Mouse (Mus musculus): Measurements from ENCODE around the gene Taar7e.
"Not testable (repeated sequence)": the region's sequence is repeated elsewhere in the genome, so short reads cannot be mapped to it uniquely, and the experiment has no call there.

The Taar7e gene

DNA sequence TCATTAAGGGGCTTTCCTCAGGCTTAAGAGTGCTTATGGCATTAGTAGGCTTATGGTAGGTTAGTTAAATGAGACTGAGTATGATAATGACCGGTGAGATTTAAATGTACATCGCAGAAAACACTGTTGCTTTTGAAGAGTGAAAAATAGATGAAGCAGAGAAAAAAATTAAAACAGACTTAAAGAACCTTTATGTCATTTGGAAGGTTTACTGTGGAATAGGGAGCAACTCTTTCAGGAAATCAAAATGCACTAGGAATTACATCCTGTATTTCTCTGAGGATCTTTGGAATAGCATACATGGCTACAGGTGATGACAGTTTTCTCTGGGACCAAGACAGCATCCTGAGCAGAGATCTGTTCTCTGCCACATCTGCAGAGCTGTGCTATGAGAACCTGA is at the start of gene Taar7e:
Gene Taar7e (plus strand): TSS at position 301 of the 400 bp plus-strand sequence.
- no peak for DNase-seq

- no peak for DNase-seq
Observed at GRCm38 (mm10) chr10:23993381-23993780, 44.0 kb upstream of the Taar7e start, which contains the start of gene Taar7a. Taar7a (minus strand) TSS chr10:23993481.

DNA sequence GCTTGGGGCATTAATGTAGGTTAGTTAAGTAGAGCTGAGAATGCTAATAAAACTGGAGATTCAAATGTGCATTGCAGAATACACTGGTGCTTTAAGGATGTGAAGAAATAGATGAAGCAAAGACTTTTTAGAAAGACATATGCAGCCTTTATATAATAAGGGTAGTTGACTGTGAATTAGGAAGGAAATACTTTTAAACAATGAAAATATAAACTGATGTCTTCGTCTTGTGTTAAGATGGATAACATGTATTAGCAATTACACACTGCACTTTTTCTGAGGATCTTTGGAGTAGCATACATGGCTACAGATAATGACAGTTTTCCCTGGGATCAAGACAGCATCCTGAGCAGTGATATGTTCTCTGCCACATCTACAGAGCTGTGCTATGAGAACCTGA is 37.8 kb upstream of the Taar7e start, which contains the start of gene Taar7b:
Gene Taar7b (plus strand): TSS at position 301 of the 400 bp plus-strand sequence.
- DNase-seq, result no peak

DNA sequence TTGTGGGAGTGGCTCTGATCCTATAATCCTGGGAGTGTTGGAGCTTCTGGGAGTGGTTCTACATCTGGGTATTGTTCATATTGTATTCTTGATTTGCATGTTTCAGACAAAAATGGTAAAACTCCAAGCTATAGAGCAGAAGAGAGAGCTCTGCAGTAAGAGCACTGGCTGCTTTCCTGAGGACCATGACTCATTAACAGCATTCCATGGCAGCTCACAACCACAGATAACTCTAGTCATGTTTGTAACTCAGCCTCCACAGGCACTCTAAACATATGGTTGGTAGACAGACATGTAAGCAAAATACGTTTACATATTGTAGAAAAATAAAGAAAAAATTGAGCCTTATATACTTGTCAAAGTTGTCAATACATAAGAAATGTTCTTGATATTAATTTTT is 31.0 kb upstream of the Taar7e start:
- no peak for DNase-seq

- DNase-seq, result no peak
Observed at GRCm38 (mm10) chr10:24007034-24007433, 30.4 kb upstream of the Taar7e start.

- DNase-seq, result no peak
Observed at GRCm38 (mm10) chr10:24008143-24008542, 29.3 kb upstream of the Taar7e start.

DNA sequence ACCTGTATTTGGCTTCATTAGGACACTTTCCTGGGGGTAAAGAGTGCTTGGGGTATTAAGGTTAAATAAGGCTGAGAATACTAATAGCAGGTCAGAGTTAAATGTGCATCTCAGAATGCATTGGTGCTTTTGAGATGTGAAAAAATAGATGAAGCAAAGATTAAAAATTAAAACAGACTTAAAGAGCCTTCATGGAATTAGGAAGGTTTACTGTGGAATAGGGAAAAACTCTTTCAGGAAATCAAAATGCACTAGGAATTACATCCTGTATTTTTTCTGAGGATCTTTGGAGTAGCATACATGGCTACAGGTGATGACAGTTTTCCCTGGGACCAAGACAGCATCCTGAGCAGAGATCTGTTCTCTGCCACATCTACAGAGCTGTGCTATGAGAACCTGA is 10.5 kb upstream of the Taar7e start, which contains the start of gene Taar7d:
Gene Taar7d (plus strand): TSS at position 301 of the 400 bp plus-strand sequence.
- DNase-seq, result no peak

GRCm38 (mm10) chr10:24031347-24031746 is 6.1 kb upstream of the Taar7e start:
- DNase-seq, result no peak

DNA sequence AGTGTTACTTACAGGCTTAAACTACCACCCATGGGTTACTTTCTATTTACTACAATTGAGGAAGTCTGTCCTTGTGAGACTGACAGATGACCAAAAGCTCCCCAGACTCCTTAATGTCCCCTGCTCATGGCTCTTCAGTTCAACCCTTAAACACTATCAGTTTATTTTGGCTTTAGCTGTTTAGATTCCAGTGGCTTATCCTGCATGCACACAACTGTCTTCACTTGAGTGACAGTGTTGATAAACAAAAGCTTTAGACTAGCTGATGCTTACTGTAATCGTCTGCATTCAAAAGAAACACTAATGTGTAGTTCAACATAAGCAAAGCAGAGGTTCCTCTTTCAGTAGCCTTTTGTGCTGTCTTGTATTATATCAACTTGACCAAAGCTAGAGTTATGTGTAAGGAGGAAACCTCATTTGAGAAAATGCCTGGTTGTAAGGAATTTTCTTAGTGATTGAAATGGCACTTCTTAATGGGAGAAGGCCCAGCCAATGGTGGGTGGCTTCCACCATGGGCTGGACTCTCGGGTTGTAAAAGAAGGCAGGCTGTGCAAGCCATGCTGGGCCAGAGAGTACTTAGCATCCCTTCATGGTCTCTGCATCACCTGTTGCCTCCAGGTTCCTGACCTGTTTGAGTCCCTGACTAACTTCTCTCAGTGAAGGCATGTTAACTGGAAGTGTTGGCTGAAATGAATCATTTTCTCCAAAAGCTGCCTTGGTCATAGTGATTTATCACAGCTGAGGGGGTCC is 2.9 kb downstream of the Taar7e start:
- DNase-seq, result no peak

- DNase-seq, result no peak
Observed at GRCm38 (mm10) chr10:24049210-24049609, 11.8 kb downstream of the Taar7e start, which contains the start of gene Taar7f. Taar7f (plus strand) TSS chr10:24049510.

DNA sequence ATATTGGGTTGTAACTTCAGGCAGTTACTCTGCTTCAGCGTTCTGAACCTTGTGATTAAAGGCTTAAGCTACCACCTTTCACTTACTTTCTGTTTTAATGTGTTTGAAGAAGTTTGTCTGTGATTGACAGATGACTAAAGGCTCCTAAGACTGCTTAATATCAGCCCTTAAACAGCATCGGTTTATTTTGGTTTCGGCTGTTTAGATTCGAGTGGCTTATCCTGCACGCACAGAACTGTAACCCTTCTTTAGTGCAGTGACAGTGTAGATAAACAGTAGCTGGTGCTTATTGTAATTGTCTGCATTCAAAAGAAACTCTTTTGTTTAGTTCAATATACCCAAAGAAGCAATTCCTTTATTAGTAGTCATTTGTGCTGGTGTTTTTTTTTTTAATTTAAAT is 14.6 kb downstream of the Taar7e start:
- no peak for DNase-seq

DNA sequence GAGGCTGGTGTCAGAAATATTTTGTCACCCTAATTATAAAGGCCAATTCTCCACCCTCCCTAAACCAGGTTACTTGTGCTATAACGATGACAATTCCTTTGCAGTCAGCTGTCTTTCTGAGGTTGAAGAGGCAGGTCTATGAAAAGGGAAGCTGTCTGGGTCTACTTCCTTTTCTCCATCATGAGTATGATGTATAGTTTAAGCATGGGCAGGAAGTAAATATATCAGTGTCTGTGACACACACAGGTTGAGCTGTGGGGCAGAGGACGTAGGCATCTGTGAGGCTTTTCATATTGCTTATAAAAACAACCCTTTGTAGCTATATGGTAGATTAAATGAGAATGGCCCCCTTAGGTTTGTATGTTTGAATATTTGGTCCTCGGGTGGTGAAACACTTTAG is 21.6 kb downstream of the Taar7e start:
- no peak for DNase-seq

DNA sequence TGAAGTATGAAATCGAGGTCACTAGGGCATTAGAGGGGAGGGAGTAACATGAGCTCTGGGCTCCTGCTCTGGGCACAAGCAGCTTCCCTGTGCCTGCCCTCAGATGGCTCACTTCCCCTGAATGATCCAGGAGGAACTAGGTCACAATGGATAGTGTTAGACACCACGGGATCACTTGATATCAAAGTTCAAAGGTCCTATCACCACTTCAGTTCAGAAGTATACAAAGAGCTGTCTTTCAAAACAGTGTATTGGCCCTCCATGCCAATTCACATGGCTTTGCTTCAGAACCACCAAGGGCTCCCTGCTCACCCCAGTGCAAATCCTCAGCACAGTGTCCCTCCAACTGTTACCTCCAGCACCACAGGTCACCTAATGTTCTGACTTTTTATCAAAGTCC is 37.3 kb downstream of the Taar7e start:
- DNase-seq, result not testable (repeated sequence)

DNA sequence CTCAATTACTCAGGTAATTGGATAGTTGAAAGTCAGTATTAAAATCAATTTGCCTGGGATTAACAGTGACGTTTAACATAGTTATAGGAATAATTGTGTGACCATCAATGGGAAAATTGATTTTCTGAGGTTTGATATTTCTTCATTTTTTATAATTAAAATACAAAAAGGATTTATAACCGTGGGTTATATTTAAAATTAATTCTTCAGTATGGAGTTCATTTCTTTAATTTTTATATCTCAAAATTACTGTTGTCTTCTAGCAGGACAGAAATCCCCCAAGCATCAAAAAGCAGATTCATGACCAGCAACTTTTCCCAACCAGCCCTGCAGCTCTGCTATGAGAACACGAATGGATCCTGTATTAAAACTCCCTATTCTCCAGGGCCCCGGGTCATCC is 38.8 kb downstream of the Taar7e start, which contains the start of gene Taar8a:
Gene Taar8a (plus strand): TSS at position 301 of the 400 bp plus-strand sequence.
- not testable (repeated sequence) for DNase-seq

GRCm38 (mm10) chr10:24080166-24080565 is 42.8 kb downstream of the Taar7e start:
- DNase-seq, result peak; percentile 23

DNA sequence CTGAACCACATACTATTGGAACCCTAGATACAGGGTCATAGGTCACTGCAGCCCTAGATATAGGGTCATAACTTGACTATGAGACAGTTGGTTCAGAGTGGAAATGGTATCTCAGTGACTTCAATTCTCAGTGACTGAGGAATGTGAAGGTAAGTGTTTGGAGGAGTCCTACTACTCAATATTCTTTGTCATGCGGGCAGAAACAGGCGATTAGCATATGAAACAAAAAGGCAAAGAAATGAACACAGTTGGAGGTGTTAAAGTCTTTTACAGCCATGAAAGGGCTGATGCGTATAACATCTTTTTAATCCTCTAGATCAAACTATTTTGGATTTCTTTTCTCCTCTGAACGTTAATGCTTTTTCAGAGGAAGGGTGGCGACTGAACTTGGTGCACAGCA is 48.5 kb downstream of the Taar7e start:
- no peak for DNase-seq

DNA sequence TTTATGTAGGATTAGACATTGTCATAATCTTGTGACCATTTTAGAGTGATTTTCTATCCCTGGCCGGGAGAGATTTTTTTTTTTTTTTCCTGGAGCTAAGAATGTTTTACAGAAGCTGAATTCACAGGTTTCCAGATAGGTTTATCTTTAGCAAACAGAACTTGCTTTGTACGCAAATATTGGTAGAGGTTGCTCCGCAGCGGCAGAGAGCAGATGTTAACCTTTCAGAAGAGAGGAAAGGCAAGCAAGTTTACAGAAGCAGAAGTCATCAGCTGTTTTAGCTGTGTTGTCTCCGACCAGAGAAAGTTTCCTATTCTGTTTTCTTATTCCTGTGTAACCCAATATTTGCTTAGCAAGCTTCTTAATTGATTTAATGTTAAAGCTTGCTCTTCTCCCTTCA is 49.1 kb downstream of the Taar7e start:
- DNase-seq, result no peak

DNA sequence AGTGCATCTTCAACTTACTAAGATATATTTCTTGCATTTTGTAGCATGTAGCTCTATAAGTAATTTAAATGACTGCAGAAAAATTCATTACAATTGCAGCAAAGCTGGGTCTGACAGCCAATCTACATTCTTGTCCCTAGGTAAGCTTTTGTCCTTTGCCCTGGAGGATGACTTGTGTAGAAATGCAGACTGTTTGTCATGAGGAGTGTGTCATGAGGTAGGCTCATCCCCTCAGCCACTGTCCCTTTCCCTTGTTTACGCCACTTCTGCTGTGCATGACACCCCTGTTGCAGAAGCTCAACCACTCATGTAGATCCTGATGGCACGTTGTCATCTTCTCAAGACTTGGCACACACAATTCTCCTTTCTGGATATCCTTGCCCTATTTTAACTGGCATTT is 49.8 kb downstream of the Taar7e start:
- no peak for DNase-seq

Measured in thymus, postnatal 14 days (tissue).